Mouse (Mus musculus) myocyte (in vitro differentiated cells): Measurements from ENCODE around the gene Trim68. TPM values are rescaled to one million over a fixed set of nuclear protein-coding genes. Genes with fewer than 3 reads are reported as not detected.

Experiments
- H3K27me3 ChIP-seq: one replicate; pipeline ENCODE4 v1.6.1; 2011; ENCODE audit not compliant: control insufficient read depth, insufficient read depth, insufficient read length
- H3K36me3 ChIP-seq: one replicate; pipeline ENCODE4 v1.6.1; 2011; ENCODE audit not compliant: control insufficient read depth, insufficient read depth
- H3K4me2 ChIP-seq: one replicate; pipeline ENCODE4 v1.6.1; 2011; ENCODE audit warnings: low read depth, control low read depth
- H3K4me3 ChIP-seq: one replicate; pipeline ENCODE4 v1.5.1; 2011; ENCODE audit warnings: mild to moderate bottlenecking, control low read depth, moderate library complexity
- H3K79me2 ChIP-seq: one replicate; pipeline ENCODE4 v1.6.1; 2011; ENCODE audit not compliant: control insufficient read depth, insufficient read depth
- H3ac ChIP-seq: one replicate; pipeline ENCODE4 v1.6.1; 2011; ENCODE audit not compliant: control insufficient read depth, insufficient read length
- CEBPB ChIP-seq: IDR thresholded peaks from 2 replicates; pipeline ENCODE4 v1.6.1; 2011; ENCODE audit warnings: mild to moderate bottlenecking, moderate library complexity; ENCODE audit not compliant: poor library complexity, insufficient read depth, severe bottlenecking
- E2F4 ChIP-seq: IDR thresholded peaks from one replicate; pipeline ENCODE4 v1.6.1; 2011; ENCODE audit warnings: mild to moderate bottlenecking, control low read depth, moderate library complexity; ENCODE audit not compliant: insufficient read depth
- MAX ChIP-seq: IDR thresholded peaks from one replicate; pipeline ENCODE4 v1.6.1; 2011; ENCODE audit warnings: low read depth, mild to moderate bottlenecking, control low read depth
- MYOD1 ChIP-seq, 3 experiments: IDR thresholded peaks; one replicate each; pipeline ENCODE4 v1.6.1; 2011; ENCODE audit warnings: control low read depth in 2 of 3, low read depth in 2 of 3, mild to moderate bottlenecking in 2 of 3, moderate library complexity in 1 of 3; ENCODE audit not compliant: insufficient read length in 2 of 3, control insufficient read depth in 1 of 3
- MYOG ChIP-seq, 3 experiments: IDR thresholded peaks; one replicate each; pipeline ENCODE4 v1.6.1; 2011; ENCODE audit warnings: control low read depth in 2 of 3, low read depth in 2 of 3, mild to moderate bottlenecking in 2 of 3; ENCODE audit not compliant: insufficient read length in 2 of 3, control insufficient read depth in 1 of 3, insufficient read depth in 1 of 3
- POLR2A ChIP-seq: IDR thresholded peaks from one replicate; pipeline ENCODE4 v1.6.1; 2011; ENCODE audit warnings: low read depth, mild to moderate bottlenecking, control low read depth, moderate library complexity; ENCODE audit not compliant: insufficient read length
- POLR2AphosphoS2 ChIP-seq: IDR thresholded peaks from one replicate; pipeline ENCODE4 v1.6.1; 2011; ENCODE audit warnings: low read depth, control low read depth; ENCODE audit not compliant: insufficient read length
- REST ChIP-seq: IDR thresholded peaks from one replicate; pipeline ENCODE4 v1.6.1; 2011; ENCODE audit warnings: mild to moderate bottlenecking, control low read depth, moderate library complexity; ENCODE audit not compliant: insufficient read depth, insufficient read length
- SRF ChIP-seq: IDR thresholded peaks from one replicate; pipeline ENCODE4 v1.6.1; 2011; ENCODE audit warnings: low read depth; ENCODE audit not compliant: control insufficient read depth, insufficient read length
- TCF12 ChIP-seq: IDR thresholded peaks from one replicate; pipeline ENCODE4 v1.6.1; 2011; ENCODE audit warnings: mild to moderate bottlenecking, control low read depth; ENCODE audit not compliant: poor library complexity, insufficient read depth, severe bottlenecking
- TCF3 ChIP-seq: IDR thresholded peaks from one replicate; pipeline ENCODE4 v1.6.1; 2011; ENCODE audit warnings: low read depth, control low read depth; ENCODE audit not compliant: insufficient read length
- USF1 ChIP-seq: IDR thresholded peaks from one replicate; pipeline ENCODE4 v1.6.1; 2011; ENCODE audit warnings: low read depth, mild to moderate bottlenecking, control low read depth, moderate library complexity
- polyA plus RNA-seq: library from polyadenylated mRNA; unstranded; fragments of >200 nt; fragmentation: generic; extraction: Trizol; gene quantifications from one replicate; pipeline ENCODE4 v1.2.1, GENCODE M21; 2012; ENCODE audit warnings: missing spikeins

Gene Trim68
- polyA plus RNA-seq, 1 experiment, result 3.2 TPM

- no peak for TF ChIP-seq REST
- no peak for TF ChIP-seq POLR2A
- no peak for TF ChIP-seq E2F4
- TF ChIP-seq MAX, result no peak
- no peak for TF ChIP-seq TCF3
- TF ChIP-seq USF1, result no peak
- no peak for TF ChIP-seq CEBPB
- TF ChIP-seq SRF, result no peak
- no peak for TF ChIP-seq MYOG (IDR thresholded peaks at IDR 0.05; ENCODE audit: control insufficient read depth in 1 of 3, insufficient read depth in 1 of 3, insufficient read length in 2 of 3, low read depth in 2 of 3)
- no peak for TF ChIP-seq POLR2AphosphoS2
- TF ChIP-seq TCF12, result no peak
- no peak for TF ChIP-seq MYOD1 (IDR thresholded peaks at IDR 0.05; ENCODE audit: control insufficient read depth in 1 of 3, insufficient read length in 2 of 3, low read depth in 2 of 3)
- H3K27me3 ChIP-seq, result no peaks in the 10 kb centered on the region
- H3K79me2 ChIP-seq, result no peaks in the 10 kb centered on the region
Measured at GRCm38 (mm10) chr7:102698461-102698860, 11.3 kb upstream of the Trim68 start.

GRCm38 (mm10) chr7:102695358-102696125, 8.4 kb upstream of the Trim68 start, which contains the start of gene Olfr557:
Olfr557 (plus strand) TSS chr7:102695910.
- H3ac ChIP-seq, result no peak within 1 kb of the TSS

More at GRCm38 (mm10) chr7:102698461-102698860, 11.3 kb upstream of the Trim68 start:
- Histone ChIP-seq H3K4me3 (no peak overlapping the region), H3ac (no peak overlapping the region), H3K4me2 (no peak overlapping the region), H3K36me3 (no peaks in the 10 kb centered on the region)

GRCm38 (mm10) chr7:102681916-102682315, 5.2 kb downstream of the Trim68 start:
- no peaks in the 10 kb centered on the region for H3K79me2 ChIP-seq
- no peak overlapping the region for H3ac ChIP-seq
- no peaks in the 10 kb centered on the region for H3K36me3 ChIP-seq
- no peak overlapping the region for H3K4me2 ChIP-seq
- no peak overlapping the region for H3K4me3 ChIP-seq
- TF ChIP-seq CEBPB (no peak), USF1 (no peak), POLR2A (no peak), MAX (no peak), POLR2AphosphoS2 (no peak), SRF (no peak), MYOD1 (IDR thresholded peaks at IDR 0.05; ENCODE audit: control insufficient read depth in 1 of 3, insufficient read length in 2 of 3, low read depth in 2 of 3) (no peak), E2F4 (no peak), REST (no peak), MYOG (IDR thresholded peaks at IDR 0.05; ENCODE audit: control insufficient read depth in 1 of 3, insufficient read depth in 1 of 3, insufficient read length in 2 of 3, low read depth in 2 of 3) (no peak), TCF3 (no peak), TCF12 (no peak)
- H3K27me3 ChIP-seq, result no peaks in the 10 kb centered on the region

More at GRCm38 (mm10) chr7:102695358-102696125, 8.4 kb upstream of the Trim68 start, which contains the start of gene Olfr557:
- Histone ChIP-seq H3K27me3 (no peaks in the 10 kb centered on the region), H3K79me2 (no peaks in the 10 kb centered on the region), H3K4me2 (no peak within 1 kb of the TSS), H3K36me3 (no peaks in the 10 kb centered on the region), H3K4me3 (no peak within 1 kb of the TSS)
- TF ChIP-seq POLR2A (no peak), SRF (no peak), CEBPB (no peak), MYOG (IDR thresholded peaks at IDR 0.05; ENCODE audit: control insufficient read depth in 1 of 3, insufficient read depth in 1 of 3, insufficient read length in 2 of 3, low read depth in 2 of 3) (no peak), MAX (no peak), TCF3 (no peak), MYOD1 (IDR thresholded peaks at IDR 0.05; ENCODE audit: control insufficient read depth in 1 of 3, insufficient read length in 2 of 3, low read depth in 2 of 3) (no peak), REST (no peak), TCF12 (no peak), USF1 (no peak), E2F4 (no peak), POLR2AphosphoS2 (no peak)

GRCm38 (mm10) chr7:102676225-102676624, 10.9 kb downstream of the Trim68 start:
- H3K36me3 ChIP-seq, result no peaks in the 10 kb centered on the region
- no peak overlapping the region for H3K4me3 ChIP-seq
- no peak overlapping the region for H3ac ChIP-seq
- H3K27me3 ChIP-seq, result no peaks in the 10 kb centered on the region
- no peaks in the 10 kb centered on the region for H3K79me2 ChIP-seq
- TF ChIP-seq CEBPB (no peak), POLR2A (no peak), MYOD1 (IDR thresholded peaks at IDR 0.05; ENCODE audit: control insufficient read depth in 1 of 3, insufficient read length in 2 of 3, low read depth in 2 of 3) (no peak), E2F4 (no peak), SRF (no peak), TCF3 (no peak), REST (no peak), USF1 (no peak), POLR2AphosphoS2 (no peak), MYOG (IDR thresholded peaks at IDR 0.05; ENCODE audit: control insufficient read depth in 1 of 3, insufficient read depth in 1 of 3, insufficient read length in 2 of 3, low read depth in 2 of 3) (no peak), TCF12 (no peak), MAX (no peak)
- H3K4me2 ChIP-seq, result no peak overlapping the region
